Mouse (Mus musculus) MEL (cell line): Measurements from ENCODE around the gene Immp1l. TPM values are rescaled to one million over a fixed set of nuclear protein-coding genes. Genes with fewer than 3 reads are reported as not detected.

Source experiments
- DNase-seq: peaks from one replicate; pipeline ENCODE4 v3.0.0; 2011; ENCODE audit warnings: low read depth, low spot score
- H3K27ac ChIP-seq: 2 replicates; pipeline ENCODE4 v1.5.1; 2012; ENCODE audit warnings: low read depth, mild to moderate bottlenecking, control low read depth, low read length, moderate library complexity; ENCODE audit not compliant: control insufficient read depth
- H3K27me3 ChIP-seq, 2 experiments: fragments of 150-350 bp in 1 of 2; sonication (generic) in 1 of 2; 2 replicates each; pipeline ENCODE4 v1.6.1; 2012; ENCODE audit warnings: low read length in 2 of 2, mild to moderate bottlenecking in 2 of 2, improper control_type of control experiment in 1 of 2, moderate library complexity in 1 of 2; ENCODE audit not compliant: insufficient read depth in 2 of 2, control insufficient read depth in 1 of 2
- H3K36me3 ChIP-seq, 2 experiments: 2 replicates each; pipeline ENCODE4 v1.6.1; 2012 to 2014; ENCODE audit warnings: low read length in 2 of 2, improper control_type of control experiment in 1 of 2, inconsistent platforms in 1 of 2, mild to moderate bottlenecking in 1 of 2; ENCODE audit not compliant: insufficient read depth in 2 of 2, control insufficient read depth in 1 of 2
- H3K4me1 ChIP-seq, 2 experiments: fragments of 150-350 bp in 1 of 2; sonication (generic) in 1 of 2; 2 replicates each; pipeline ENCODE4 v1.6.1; 2012; ENCODE audit warnings: low read length in 2 of 2, improper control_type of control experiment in 1 of 2, mild to moderate bottlenecking in 1 of 2; ENCODE audit not compliant: insufficient read depth in 2 of 2, control insufficient read depth in 1 of 2
- H3K4me3 ChIP-seq, 2 experiments: fragments of 150-350 bp in 1 of 2; sonication (generic) in 1 of 2; 2 replicates each; pipeline ENCODE4 v1.5.1; 2012; ENCODE audit warnings: low read depth in 2 of 2, low read length in 2 of 2, mild to moderate bottlenecking in 2 of 2, moderate library complexity in 2 of 2, control low read depth in 1 of 2, improper control_type of control experiment in 1 of 2; ENCODE audit not compliant: control insufficient read depth in 1 of 2, insufficient read depth in 1 of 2
- H3K79me2 ChIP-seq: 2 replicates; pipeline ENCODE4 v1.6.1; 2012; ENCODE audit warnings: mild to moderate bottlenecking, low read length, moderate library complexity; ENCODE audit not compliant: control insufficient read depth, poor library complexity, insufficient read depth
- H3K9ac ChIP-seq: 2 replicates; pipeline ENCODE4 v1.6.1; 2012; ENCODE audit warnings: low read depth, mild to moderate bottlenecking, control low read depth, low read length, moderate library complexity; ENCODE audit not compliant: control insufficient read depth, poor library complexity, severe bottlenecking
- H3K9me3 ChIP-seq: fragments of 150-350 bp; sonication (generic); replicated peaks from 2 replicates; pipeline ENCODE4 v1.6.1; 2012; ENCODE audit warnings: mild to moderate bottlenecking, low read length, improper control_type of control experiment, moderate library complexity; ENCODE audit not compliant: insufficient read depth
- CTCF ChIP-seq, 3 experiments: IDR thresholded peaks in 2 of 3; conservative IDR thresholded peaks in 1 of 3; 2 replicates each; pipeline ENCODE4 v1.5.1; 2011 to 2012; ENCODE audit warnings: low read length in 3 of 3, low read depth in 2 of 3, mild to moderate bottlenecking in 2 of 3, improper control_type of control experiment in 1 of 3, inconsistent platforms in 1 of 3, mixed read lengths in 1 of 3, moderate library complexity in 1 of 3; ENCODE audit not compliant: control insufficient read depth in 1 of 3, insufficient read depth in 1 of 3, poor library complexity in 1 of 3, severe bottlenecking in 1 of 3
- ELF1 ChIP-seq: IDR thresholded peaks from 2 replicates; pipeline ENCODE4 v1.6.1; 2014; ENCODE audit warnings: low read depth, mild to moderate bottlenecking, inconsistent platforms, low read length, improper control_type of control experiment, moderate library complexity
- EP300 ChIP-seq, 2 experiments: IDR thresholded peaks; 2 replicates each; pipeline ENCODE4 v1.6.1; 2011; ENCODE audit warnings: improper control_type of control experiment in 2 of 2, low read length in 2 of 2, low read depth in 1 of 2, mild to moderate bottlenecking in 1 of 2
- ETS1 ChIP-seq: IDR thresholded peaks from 2 replicates; pipeline ENCODE4 v1.6.1; 2012; ENCODE audit warnings: low read depth, mild to moderate bottlenecking, inconsistent platforms, low read length, improper control_type of control experiment, moderate library complexity
- GABPA ChIP-seq: IDR thresholded peaks from 2 replicates; pipeline ENCODE4 v1.6.1; 2012; ENCODE audit warnings: low read depth, mild to moderate bottlenecking, inconsistent platforms, low read length, improper control_type of control experiment, moderate library complexity
- GATA1 ChIP-seq: IDR thresholded peaks from 2 replicates; pipeline ENCODE4 v1.6.1; 2011; ENCODE audit warnings: low read depth, low read length, improper control_type of control experiment
- MAFK ChIP-seq: IDR thresholded peaks from 2 replicates; pipeline ENCODE4 v1.6.1; 2011; ENCODE audit warnings: low read depth, mild to moderate bottlenecking, low read length, improper control_type of control experiment, borderline replicate concordance
- MXI1 ChIP-seq: IDR thresholded peaks from 2 replicates; pipeline ENCODE4 v1.6.1; 2011; ENCODE audit warnings: mild to moderate bottlenecking, low read depth, low read length, improper control_type of control experiment
- MYC ChIP-seq: IDR thresholded peaks from 2 replicates; pipeline ENCODE4 v1.6.1; 2011; ENCODE audit warnings: low read depth, mild to moderate bottlenecking, low read length, improper control_type of control experiment, moderate library complexity
- POLR2AphosphoS2 ChIP-seq: IDR thresholded peaks from 2 replicates; pipeline ENCODE4 v1.6.1; 2011; ENCODE audit warnings: low read length, improper control_type of control experiment
- POLR2AphosphoS5 ChIP-seq: IDR thresholded peaks from 2 replicates; pipeline ENCODE4 v1.6.1; 2012; ENCODE audit warnings: low read depth, borderline replicate concordance, mild to moderate bottlenecking, inconsistent platforms, low read length, moderate library complexity, mixed read lengths
- RCOR1 ChIP-seq: IDR thresholded peaks from 2 replicates; pipeline ENCODE4 v1.6.1; 2012; ENCODE audit warnings: low read depth, mild to moderate bottlenecking, inconsistent platforms, low read length, improper control_type of control experiment
- TCF12 ChIP-seq: IDR thresholded peaks from 2 replicates; pipeline ENCODE4 v1.6.1; 2014; ENCODE audit warnings: low read depth, mild to moderate bottlenecking, inconsistent platforms, low read length, improper control_type of control experiment, moderate library complexity
- ZMIZ1 ChIP-seq: IDR thresholded peaks from 2 replicates; pipeline ENCODE4 v1.6.1; 2012; ENCODE audit warnings: low read depth, mild to moderate bottlenecking, inconsistent platforms, low read length, improper control_type of control experiment, moderate library complexity
- polyA plus RNA-seq, 2 experiments: library from polyadenylated mRNA; stranded (reverse) in 1 of 2; unstranded in 1 of 2; fragments of >175 nt in 1 of 2; fragments of >200 nt in 1 of 2; gene quantifications; 2 replicates each; pipeline versions ENCODE4 v1.2.1 to v1.2.4; 2012; ENCODE audit warnings: low replicate concordance in 2 of 2, low read depth in 1 of 2; ENCODE audit not compliant: insufficient read length in 2 of 2, insufficient read depth in 1 of 2, missing spikeins in 1 of 2
- total RNA-seq: library from RNA; depleted of rRNA; stranded (reverse); fragments of 300-350 nt; gene quantifications from 2 replicates; pipeline ENCODE4 v1.2.3, GENCODE M21; 2012

The Immp1l gene
- total and polyA plus RNA-seq, 3 experiments, result 44.7 to 156 (median 55.4) TPM

- TF ChIP-seq POLR2AphosphoS5, result no peak
- TF ChIP-seq MAFK, result no peak
- no peak for TF ChIP-seq GATA1
- TF ChIP-seq CTCF (IDR thresholded peaks at IDR 0.05 in 2 of 3, conservative IDR thresholded peaks at IDR 0.05 in 1 of 3; ENCODE audit: control insufficient read depth in 1 of 3, insufficient read depth in 1 of 3, low read depth in 2 of 3, low read length in 3 of 3, poor library complexity in 1 of 3, severe bottlenecking in 1 of 3), result no peak
- TF ChIP-seq EP300 (IDR thresholded peaks at IDR 0.05; ENCODE audit: low read depth in 1 of 2, low read length in 2 of 2), result 0 out of 4 replicates have a peak, but pooled peaks of 1 of the 2 experiments have one; percentile 13
Observed at GRCm38 (mm10) chr2:105903896-105904756, at the start of gene Immp1l, which contains the start of gene Elp4 (continued).

GRCm38 (mm10) chr2:105854740-105855139 lies 49.7 kb upstream of the Immp1l start:
- no peak for DNase-seq
- H3K9me3 ChIP-seq, result no peaks in the 10 kb centered on the region
- H3K36me3 ChIP-seq, result no peaks in the 10 kb centered on the region
- H3K27ac ChIP-seq, result no peak overlapping the region
- no peak for TF ChIP-seq POLR2AphosphoS2
- no peak for TF ChIP-seq RCOR1
- TF ChIP-seq EP300 (IDR thresholded peaks at IDR 0.05; ENCODE audit: low read depth in 1 of 2, low read length in 2 of 2), result no peak
- TF ChIP-seq ELF1, result no peak
- TF ChIP-seq MXI1, result no peak
- TF ChIP-seq ETS1, result no peak
- TF ChIP-seq GABPA, result no peak
- no peak for TF ChIP-seq ZMIZ1
- H3K27me3 ChIP-seq, result no peaks in the 10 kb centered on the region
- H3K4me3 ChIP-seq, result no peak overlapping the region
- no peaks in the 10 kb centered on the region for H3K79me2 ChIP-seq
- no peak overlapping the region for H3K9ac ChIP-seq
- no peaks in the 10 kb centered on the region for H3K4me1 ChIP-seq

GRCm38 (mm10) chr2:105873403-105873802 lies 31.0 kb upstream of the Immp1l start:
- DNase-seq, result peak; percentile 27
- H3K36me3 ChIP-seq, result peaks cover 0 to 2% of the 10 kb centered on the region in 2 experiments; a peak in 3 of 4 replicates
- peak; percentile 63; the same call in 1 of the 2 replicates for TF ChIP-seq TCF12
- no peak for TF ChIP-seq MYC
- TF ChIP-seq MXI1, result no peak
- peak; percentile 43 to 53; a peak in 2 of 4 replicates for TF ChIP-seq EP300 (IDR thresholded peaks at IDR 0.05; ENCODE audit: low read depth in 1 of 2, low read length in 2 of 2)
- peak; percentile 39; the same call in 1 of the 2 replicates for TF ChIP-seq GATA1
- TF ChIP-seq, all 39 proteins: peak for 3

More at GRCm38 (mm10) chr2:105873403-105873802, 31.0 kb upstream of the Immp1l start:
- Histone ChIP-seq H3K4me3 (no peak overlapping the region), H3K79me2 (no peaks in the 10 kb centered on the region), H3K27me3 (no peaks in the 10 kb centered on the region), H3K27ac (no peak overlapping the region), H3K4me1 (peaks cover 0 to 4% of the 10 kb centered on the region in 2 experiments; a peak in 2 of 4 replicates), H3K9me3 (no peaks in the 10 kb centered on the region), H3K9ac (no peak overlapping the region)
